Mouse (Mus musculus): ENCODE data around the gene Dtnb.

- no peak for TF ChIP-seq CTCF (conservative IDR thresholded peaks at IDR 0.05; ENCODE audit: low read length)
- TF ChIP-seq POU5F1 (IDR thresholded peaks at IDR 0.05; ENCODE audit: borderline replicate concordance, low read length) = no peak
Observed at GRCm38 (mm10) chr12:3615041-3615440, 42.9 kb downstream of the Dtnb start.
